Mouse (Mus musculus) liver, adult 2 months (tissue): ENCODE data around the gene Egflam. TPM values are rescaled to one million over a fixed set of nuclear protein-coding genes. Genes with fewer than 3 reads are reported as not detected.

ENCODE experiments used
- DNase-seq: peaks from one replicate; pipeline ENCODE4 v3.0.0-alpha.2; 2011; ENCODE audit warnings: low read depth, low spot score; ENCODE audit errors: extremely low read depth
- H3K27ac ChIP-seq: fragments of 200-500 bp; replicated peaks from 2 replicates; pipeline ENCODE4 v1.5.1; 2012; ENCODE audit warnings: low read depth, mild to moderate bottlenecking, control low read depth, inconsistent platforms, low read length; ENCODE audit not compliant: insufficient read depth
- H3K27me3 ChIP-seq: fragments of 200-500 bp; 2 replicates; pipeline ENCODE4 v1.6.1; 2012; ENCODE audit warnings: mild to moderate bottlenecking, moderate library complexity, low read length, inconsistent platforms; ENCODE audit not compliant: control insufficient read depth, insufficient read depth
- H3K36me3 ChIP-seq: fragments of 200-500 bp; 2 replicates; pipeline ENCODE4 v1.6.1; 2012; ENCODE audit warnings: low read length, inconsistent platforms; ENCODE audit not compliant: control insufficient read depth, insufficient read depth
- H3K4me1 ChIP-seq: fragments of 200-500 bp; 2 replicates; pipeline ENCODE4 v1.6.1; 2011; ENCODE audit warnings: low read length; ENCODE audit not compliant: control insufficient read depth, insufficient read depth
- H3K4me3 ChIP-seq: fragments of 200-500 bp; 2 replicates; pipeline ENCODE4 v1.5.1; 2011; ENCODE audit warnings: low read depth, mild to moderate bottlenecking, control low read depth, low read length, moderate library complexity; ENCODE audit not compliant: insufficient read depth
- H3K79me2 ChIP-seq: fragments of 200-500 bp; 2 replicates; pipeline ENCODE4 v1.6.1; 2012; ENCODE audit warnings: inconsistent platforms, mild to moderate bottlenecking, low read length, moderate library complexity; ENCODE audit not compliant: control insufficient read depth, insufficient read depth
- H3K9ac ChIP-seq: fragments of 200-500 bp; 2 replicates; pipeline ENCODE4 v1.6.1; 2012; ENCODE audit warnings: low read depth, mild to moderate bottlenecking, control low read depth, inconsistent platforms, low read length
- CTCF ChIP-seq: fragments of 200-500 bp; IDR thresholded peaks from 2 replicates; pipeline ENCODE4 v1.5.1; 2011; ENCODE audit warnings: low read depth, low read length, control low read depth
- POLR2A ChIP-seq: fragments of 200-500 bp; IDR thresholded peaks from 2 replicates; pipeline ENCODE4 v1.6.1; 2011; ENCODE audit warnings: low read length, control low read depth; ENCODE audit not compliant: insufficient read depth; ENCODE audit errors: extremely low read depth
- WGBS: fragments of 180-500 bp; shearing (Covaris S2); methylation state at CpG from one replicate; pipeline ENCODE4 v1.1.7; 2018; 5-methylcytosine and 5-hydroxymethylcytosine counted together
- polyA plus RNA-seq: library from polyadenylated mRNA; depleted of rRNA; stranded (reverse); fragments of >200 nt; gene quantifications from 2 replicates; pipeline ENCODE4 v1.2.3, GENCODE M21; 2012
- total RNA-seq: library from RNA; depleted of rRNA; stranded (reverse); fragments of >200 nt; gene quantifications from 2 replicates; pipeline ENCODE4 v1.2.3, GENCODE M21; 2014

The Egflam gene
- total and polyA plus RNA-seq, 2 experiments = 0.23 to 0.28 TPM

- no peak overlapping the region for H3K27ac ChIP-seq
- 78% methylated on average over 12 of the region's 12 CpGs for WGBS
Measured at GRCm38 (mm10) chr15:7224151-7224775, 173.9 kb downstream of the Egflam start.

GRCm38 (mm10) chr15:7222809-7223208 lies 175.4 kb downstream of the Egflam start:
- Histone ChIP-seq H3K79me2 (no peaks in the 10 kb centered on the region), H3K9ac (no peak overlapping the region), H3K27ac (no peak overlapping the region), H3K36me3 (no peaks in the 10 kb centered on the region), H3K4me1 (no peaks in the 10 kb centered on the region), H3K27me3 (no peaks in the 10 kb centered on the region), H3K4me3 (no peak overlapping the region)
- TF ChIP-seq POLR2A (no peak), CTCF (no peak)
- 78% methylated on average over 11 of the region's 11 CpGs for WGBS
- DNase-seq = no peak

More at GRCm38 (mm10) chr15:7224151-7224775, 173.9 kb downstream of the Egflam start:
- Histone ChIP-seq H3K9ac (no peak overlapping the region), H3K36me3 (no peaks in the 10 kb centered on the region), H3K79me2 (no peaks in the 10 kb centered on the region), H3K27me3 (no peaks in the 10 kb centered on the region), H3K4me1 (no peaks in the 10 kb centered on the region), H3K4me3 (no peak overlapping the region)
- TF ChIP-seq POLR2A (no peak), CTCF (no peak)
- no peak for DNase-seq

GRCm38 (mm10) chr15:7217273-7217598 lies 181.0 kb downstream of the Egflam start:
- H3K4me3 ChIP-seq = no peak overlapping the region
- no peaks in the 10 kb centered on the region for H3K36me3 ChIP-seq
- no peaks in the 10 kb centered on the region for H3K27me3 ChIP-seq
- no peaks in the 10 kb centered on the region for H3K79me2 ChIP-seq
- no peak overlapping the region for H3K9ac ChIP-seq
- H3K27ac ChIP-seq = no peak overlapping the region
- no peaks in the 10 kb centered on the region for H3K4me1 ChIP-seq
- TF ChIP-seq POLR2A (no peak), CTCF (no peak)
- no peak for DNase-seq
- 85% methylated on average over 6 of the region's 6 CpGs for WGBS

- H3K9ac ChIP-seq = no peak overlapping the region
- WGBS = 83% methylated on average over 9 of the region's 9 CpGs
- no peaks in the 10 kb centered on the region for H3K4me1 ChIP-seq
- no peaks in the 10 kb centered on the region for H3K36me3 ChIP-seq
- no peak for DNase-seq
- H3K27me3 ChIP-seq = no peaks in the 10 kb centered on the region
- no peak overlapping the region for H3K27ac ChIP-seq
- TF ChIP-seq POLR2A = no peak
- no peak for TF ChIP-seq CTCF
- no peak overlapping the region for H3K4me3 ChIP-seq
- no peaks in the 10 kb centered on the region for H3K79me2 ChIP-seq
Measured at GRCm38 (mm10) chr15:7216581-7217272, 181.5 kb downstream of the Egflam start.

- TF ChIP-seq CTCF (no peak), POLR2A (no peak)
- WGBS = 99% methylated on average over 3 of the region's 3 CpGs
- no peak for DNase-seq
- H3K9ac ChIP-seq = no peak overlapping the region
- H3K4me3 ChIP-seq = no peak overlapping the region
- H3K27ac ChIP-seq = no peak overlapping the region
- H3K4me1 ChIP-seq = no peaks in the 10 kb centered on the region
- no peaks in the 10 kb centered on the region for H3K36me3 ChIP-seq
- H3K27me3 ChIP-seq = no peaks in the 10 kb centered on the region
- no peaks in the 10 kb centered on the region for H3K79me2 ChIP-seq
Measured at GRCm38 (mm10) chr15:7215845-7216244, 182.3 kb downstream of the Egflam start.

GRCm38 (mm10) chr15:7213683-7214082 lies 184.5 kb downstream of the Egflam start:
- Histone ChIP-seq H3K36me3 (no peaks in the 10 kb centered on the region), H3K4me3 (no peak overlapping the region), H3K4me1 (no peaks in the 10 kb centered on the region), H3K9ac (no peak overlapping the region), H3K27me3 (no peaks in the 10 kb centered on the region; the same call in 1 of the 2 replicates), H3K79me2 (no peaks in the 10 kb centered on the region), H3K27ac (no peak overlapping the region)
- DNase-seq = no peak
- TF ChIP-seq CTCF (no peak), POLR2A (no peak)
- 10% methylated on average over 1 of the region's 1 CpGs for WGBS
